Mouse (Mus musculus) G1E (cell line): ENCODE data around the gene Ralgds. TPM values are rescaled to one million over a fixed set of nuclear protein-coding genes. Genes with fewer than 3 reads are reported as not detected.

ENCODE experiments used
- ATAC-seq: 2 replicates; pipeline ENCODE4 v1.8.0; 2016; ENCODE audit warnings: mild to moderate bottlenecking; ENCODE audit not compliant: insufficient number of reproducible peaks, poor library complexity, low FRiP score, severe bottlenecking; ENCODE audit errors: extremely low read depth
- DNase-seq: peaks from one replicate; pipeline ENCODE4 v3.0.0; 2012; ENCODE audit warnings: low spot score
- H3K27me3 ChIP-seq: 2 replicates; pipeline ENCODE4 v1.6.1; 2012; ENCODE audit warnings: mild to moderate bottlenecking, low read length, inconsistent platforms; ENCODE audit not compliant: insufficient read depth
- H3K36me3 ChIP-seq: replicated peaks from 2 replicates; pipeline ENCODE3; 2012; ENCODE audit warnings: mild to moderate bottlenecking, inconsistent platforms
- H3K4me1 ChIP-seq: 2 replicates; pipeline ENCODE4 v1.6.1; 2012; ENCODE audit warnings: low read depth, low read length, inconsistent platforms, mixed read lengths; ENCODE audit not compliant: insufficient read depth
- H3K4me3 ChIP-seq: 2 replicates; pipeline ENCODE4 v1.5.1; 2012; ENCODE audit warnings: low read depth, mild to moderate bottlenecking, inconsistent platforms, low read length, moderate library complexity, mixed read lengths
- H3K9me3 ChIP-seq: replicated peaks from 2 replicates; pipeline ENCODE4 v1.6.1; 2012; ENCODE audit warnings: inconsistent platforms
- CTCF ChIP-seq: IDR thresholded peaks from 2 replicates; pipeline ENCODE4 v1.5.1; 2012; ENCODE audit warnings: low read depth, low read length, inconsistent platforms, mixed read lengths
- GATA1 ChIP-seq: IDR thresholded peaks from 2 replicates; pipeline ENCODE4 v1.6.1; 2012; ENCODE audit warnings: borderline replicate concordance, low read length, inconsistent platforms, mixed read lengths
- GATA2 ChIP-seq: IDR thresholded peaks from 2 replicates; pipeline ENCODE4 v1.6.1; 2012; ENCODE audit warnings: low read depth, low read length, inconsistent platforms, borderline replicate concordance
- POLR2AphosphoS5 ChIP-seq: IDR thresholded peaks from 2 replicates; pipeline ENCODE4 v1.6.1; 2012; ENCODE audit warnings: low read depth, low read length, inconsistent platforms; ENCODE audit not compliant: insufficient replicate concordance
- TAL1 ChIP-seq: conservative IDR thresholded peaks from 2 replicates; pipeline ENCODE4 v1.6.1; 2012; ENCODE audit warnings: low read depth, low read length, inconsistent platforms, mixed read lengths
- polyA plus RNA-seq: library from polyadenylated mRNA; stranded (reverse); fragments of >175 nt; gene quantifications from 2 replicates; pipeline ENCODE4 v1.2.3, GENCODE M21; 2012
- total RNA-seq, 2 experiments: library from RNA; stranded (forward) in 1 of 2; stranded (reverse) in 1 of 2; fragments of 200-1000 nt in 1 of 2; fragments of >200 nt in 1 of 2; fragmentation: Nextera tagmentation in 1 of 2; gene quantifications; 2 replicates each; pipeline ENCODE4 v1.2.3; 2014 to 2017

The Ralgds gene
- total and polyA plus RNA-seq, 3 experiments: 0.02 to 0.49 TPM; not detected in 1

GRCm38 (mm10) chr2:28518231-28518630, 5.3 kb downstream of the Ralgds start:
- Histone ChIP-seq H3K36me3 (no peaks in the 10 kb centered on the region), H3K9me3 (no peaks in the 10 kb centered on the region; the same call in 1 of the 2 replicates), H3K27me3 (peaks cover 26% of the 10 kb centered on the region), H3K4me3 (no peak overlapping the region), H3K4me1 (peaks cover 7% of the 10 kb centered on the region; the same call in 1 of the 2 replicates)
- ATAC-seq: no peak
- TF ChIP-seq CTCF (no peak), GATA2 (no peak), TAL1 (no peak), POLR2AphosphoS5 (no peak), GATA1 (no peak)
- DNase-seq: no peak

GRCm38 (mm10) chr2:28520581-28520980, 7.7 kb downstream of the Ralgds start:
- TF ChIP-seq CTCF: no peak
- no peak for TF ChIP-seq GATA2

DNA sequence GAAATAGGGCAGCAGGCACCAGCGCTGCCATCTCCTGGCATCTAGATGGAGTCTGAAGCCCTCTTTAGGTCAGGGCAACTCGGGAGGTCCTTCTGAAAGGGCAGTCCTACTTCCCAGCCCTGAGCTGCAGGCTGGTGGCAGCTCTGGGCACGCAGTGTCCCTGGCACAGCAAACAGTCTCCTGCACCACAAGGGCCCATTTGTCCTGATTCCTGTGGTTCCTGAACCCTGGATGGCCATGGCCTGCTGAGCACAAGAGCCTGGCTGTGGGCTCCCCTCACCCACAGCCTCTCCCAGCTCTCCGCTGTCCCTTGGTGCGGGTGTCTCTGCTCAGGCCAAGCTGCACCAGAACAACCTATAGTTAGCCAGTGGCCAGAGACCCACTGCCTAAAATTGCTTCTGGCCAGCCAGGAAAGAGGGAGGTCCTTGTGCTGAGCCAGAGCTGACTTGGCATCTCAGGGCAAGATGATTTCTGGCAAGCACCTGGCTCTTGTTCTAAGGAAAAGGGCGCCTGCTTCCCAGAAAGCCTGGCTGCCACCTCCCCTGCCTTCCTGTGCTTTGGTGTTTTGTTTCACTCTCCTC, 8.7 kb downstream of the Ralgds start:
- H3K9me3 ChIP-seq: no peaks in the 10 kb centered on the region
- H3K4me1 ChIP-seq: peaks cover 10% of the 10 kb centered on the region
- H3K27me3 ChIP-seq: peaks cover 29% of the 10 kb centered on the region; the same call in 1 of the 2 replicates
- ATAC-seq (no peak), DNase-seq (no peak)
- no peak overlapping the region for H3K4me3 ChIP-seq
- TF ChIP-seq GATA1 (no peak), TAL1 (no peak), GATA2 (no peak), CTCF (no peak), POLR2AphosphoS5 (no peak)
- no peaks in the 10 kb centered on the region for H3K36me3 ChIP-seq

More at GRCm38 (mm10) chr2:28520581-28520980, 7.7 kb downstream of the Ralgds start:
- DNase-seq (no peak), ATAC-seq (no peak)
- Histone ChIP-seq H3K4me3 (no peak overlapping the region), H3K9me3 (no peaks in the 10 kb centered on the region), H3K36me3 (no peaks in the 10 kb centered on the region), H3K27me3 (peaks cover 30% of the 10 kb centered on the region), H3K4me1 (peaks cover 8% of the 10 kb centered on the region)

DNA sequence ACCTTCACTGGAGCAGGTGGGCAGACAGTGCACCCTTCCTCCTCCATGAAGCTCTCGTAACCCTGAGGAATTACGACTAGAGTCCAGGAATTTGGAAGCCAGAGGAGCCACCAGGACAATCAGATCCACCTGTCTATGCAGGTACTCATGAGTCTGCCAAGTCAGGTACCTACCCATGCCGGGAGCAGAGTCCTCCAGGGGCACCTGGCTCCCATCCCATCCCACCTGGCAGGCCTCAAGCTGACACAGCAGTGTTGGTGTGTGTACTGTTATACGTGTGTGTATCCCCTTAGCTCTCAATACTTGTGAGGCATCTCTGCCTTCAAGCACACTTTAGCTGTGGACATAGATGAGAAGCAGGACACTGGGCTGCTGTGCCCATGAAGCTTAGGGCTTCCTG, 9.2 kb downstream of the Ralgds start:
- H3K9me3 ChIP-seq: no peaks in the 10 kb centered on the region
- no peak for TF ChIP-seq POLR2AphosphoS5
- TF ChIP-seq GATA1: no peak
- no peak for TF ChIP-seq GATA2
- TF ChIP-seq TAL1: no peak
- TF ChIP-seq CTCF: no peak
- no peak for DNase-seq
- H3K27me3 ChIP-seq: peaks cover 30% of the 10 kb centered on the region; the same call in 1 of the 2 replicates
- H3K4me1 ChIP-seq: peaks cover 10% of the 10 kb centered on the region
- no peaks in the 10 kb centered on the region for H3K36me3 ChIP-seq
- no peak for ATAC-seq
- no peak overlapping the region for H3K4me3 ChIP-seq

DNA sequence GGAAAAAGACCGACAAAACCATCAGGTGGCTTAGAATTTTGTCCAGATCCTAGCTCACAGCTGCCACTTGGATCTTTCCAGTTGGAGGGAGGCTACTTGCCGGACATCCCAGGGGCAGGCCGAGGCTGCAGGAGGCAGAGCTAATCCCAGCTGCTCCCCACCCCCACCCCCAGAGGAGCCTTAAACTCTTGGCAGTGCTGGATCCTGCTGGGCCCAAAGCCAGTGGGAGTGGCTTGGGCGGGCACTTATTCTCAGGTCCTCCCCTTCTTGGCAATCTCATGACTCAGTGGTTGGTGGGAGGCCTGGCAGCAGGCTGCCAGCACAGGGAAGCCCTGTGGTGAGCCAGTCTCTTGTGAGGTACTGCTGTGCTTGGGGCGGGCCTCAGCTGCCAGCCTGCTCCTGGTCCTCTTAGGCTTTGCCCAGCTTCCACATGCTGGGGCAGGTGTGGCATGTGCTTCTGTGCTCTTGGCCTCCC, 10.8 kb downstream of the Ralgds start:
- no peaks in the 10 kb centered on the region for H3K36me3 ChIP-seq
- ATAC-seq: no peak
- DNase-seq: no peak
- peaks cover 5% of the 10 kb centered on the region for H3K4me1 ChIP-seq
- H3K4me3 ChIP-seq: no peak overlapping the region
- peaks cover 41% of the 10 kb centered on the region for H3K27me3 ChIP-seq
- no peak for TF ChIP-seq CTCF
- no peak for TF ChIP-seq TAL1
- TF ChIP-seq POLR2AphosphoS5: no peak
- TF ChIP-seq GATA1: no peak
- no peak for TF ChIP-seq GATA2
- H3K9me3 ChIP-seq: no peaks in the 10 kb centered on the region

- Histone ChIP-seq H3K36me3 (no peaks in the 10 kb centered on the region), H3K4me1 (peaks cover 5% of the 10 kb centered on the region), H3K4me3 (no peak overlapping the region), H3K27me3 (peaks cover 43% of the 10 kb centered on the region), H3K9me3 (no peaks in the 10 kb centered on the region)
- TF ChIP-seq GATA2 (no peak), GATA1 (no peak), POLR2AphosphoS5 (no peak)
- ATAC-seq: no peak
- DNase-seq: no peak
Observed at GRCm38 (mm10) chr2:28524406-28524805, 11.5 kb downstream of the Ralgds start.
